Mouse (Mus musculus): Measurements from ENCODE around the gene Rab22a.
A peak's percentile ranks its signal among the peaks of the same experiment; 100 is the strongest.

The Rab22a gene

DNA sequence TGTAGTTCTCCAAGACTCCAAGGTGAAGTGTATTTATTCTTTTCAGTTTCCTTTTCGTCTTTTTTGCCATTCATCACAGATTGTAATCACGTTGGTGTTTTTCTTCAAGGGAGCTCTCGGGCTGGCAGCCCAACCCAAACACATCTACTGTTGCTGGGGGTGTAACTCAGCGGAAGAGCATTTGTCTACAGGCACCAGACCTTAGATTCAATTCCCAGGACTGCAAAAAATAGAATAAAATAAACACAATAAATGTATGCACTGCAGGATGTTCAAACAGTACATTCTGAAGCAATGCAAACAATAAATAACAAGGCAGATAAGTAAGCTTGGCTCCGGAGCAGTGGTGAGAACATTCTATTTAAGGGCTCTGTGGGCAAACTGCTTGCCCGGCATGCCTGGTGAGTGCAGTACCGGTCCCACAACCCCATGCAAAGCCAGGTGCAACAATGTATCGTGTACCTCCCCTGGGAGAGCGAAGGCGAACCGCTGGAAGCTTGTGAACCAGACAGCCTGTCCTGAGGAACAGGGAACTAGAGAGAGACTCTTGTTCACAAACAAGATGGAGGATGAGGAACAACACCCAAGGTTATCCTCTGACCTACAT is 62.8 kb downstream of the Rab22a start:
- DNase-seq (ENCODE audit: low spot score in 2 of 2), result no peak

DNA sequence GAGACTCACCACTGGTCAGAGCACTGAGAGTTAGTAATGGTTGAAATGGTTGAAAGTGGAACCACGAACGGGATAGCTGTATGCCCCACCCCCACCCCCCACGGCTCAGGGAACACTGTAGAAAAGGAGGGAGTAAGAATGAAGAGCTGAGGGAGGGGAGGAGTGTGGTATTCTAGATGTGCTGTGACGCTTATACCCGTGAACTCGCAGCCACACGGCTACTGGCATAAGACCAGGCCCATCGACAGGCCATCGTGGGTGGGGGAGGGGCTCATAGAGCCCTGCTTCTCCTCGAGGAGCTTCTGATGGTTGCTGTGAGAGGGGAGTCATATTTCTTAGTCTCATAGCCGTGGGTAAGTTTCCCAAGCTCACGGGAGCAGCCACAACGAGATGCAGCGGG is 64.8 kb downstream of the Rab22a start:
- DNase-seq (ENCODE audit: low spot score in 2 of 2), result no peak

DNA sequence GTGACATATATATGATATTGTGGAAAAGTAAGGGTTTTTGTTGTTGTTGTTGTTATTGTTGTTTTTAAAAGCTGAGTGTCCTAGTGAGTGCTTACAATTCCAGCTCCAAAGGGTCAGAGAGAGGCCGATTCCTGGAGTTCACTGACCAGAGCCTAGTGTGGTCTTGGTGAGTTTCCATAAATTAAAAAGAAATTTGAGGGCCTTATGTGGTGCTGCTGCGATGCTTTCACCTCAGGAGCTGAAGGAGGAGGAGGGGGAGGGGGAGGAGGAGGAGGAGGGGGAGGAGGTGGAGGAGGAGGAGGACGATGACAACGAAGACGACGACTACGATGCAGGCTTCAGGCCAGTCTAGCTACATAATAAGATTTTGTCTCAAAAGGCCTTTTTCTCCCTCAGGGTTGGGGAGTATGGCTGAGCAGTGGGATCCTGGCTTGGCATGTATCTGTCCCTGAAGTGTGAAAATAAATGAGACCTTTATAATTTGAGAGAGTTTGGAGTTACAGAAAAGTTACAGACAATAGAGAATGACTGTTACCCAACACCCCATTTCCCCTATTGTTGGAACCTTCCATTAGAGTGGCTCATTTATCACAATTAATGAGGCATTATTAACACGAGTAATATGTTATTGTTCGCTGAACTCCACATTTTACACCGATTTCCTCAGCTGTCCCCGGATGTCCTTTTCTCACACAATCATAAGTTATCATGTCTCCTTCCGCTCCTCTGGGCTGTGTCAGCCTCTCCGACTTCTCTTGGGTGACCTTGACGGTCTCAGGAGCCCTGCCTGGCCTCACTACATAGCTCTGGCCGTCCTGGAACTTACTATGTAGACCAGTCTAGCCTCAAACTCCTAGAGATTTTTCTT is 65.6 kb downstream of the Rab22a start:
- no peak for DNase-seq (ENCODE audit: low spot score in 2 of 2)

DNA sequence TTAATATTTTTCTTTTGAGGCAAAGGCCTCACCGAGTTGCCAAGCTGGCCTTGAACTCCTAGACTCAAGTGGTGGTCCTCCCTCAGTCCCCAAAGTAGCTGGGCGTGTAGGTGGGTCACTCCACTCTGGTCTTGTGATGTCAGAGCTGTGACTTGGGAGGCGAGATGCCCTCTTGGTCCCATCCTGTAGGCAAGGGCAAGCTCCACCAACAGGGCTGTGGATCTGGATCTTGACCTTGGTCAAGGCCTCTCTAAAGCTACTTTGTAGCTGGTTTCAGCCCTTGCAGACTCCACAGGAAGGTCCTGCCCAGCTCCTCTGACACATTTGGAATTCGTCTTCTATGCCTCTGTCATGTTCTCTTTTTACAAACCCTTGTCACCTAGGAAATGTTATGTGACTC is 66.3 kb downstream of the Rab22a start:
- DNase-seq (ENCODE audit: low spot score in 2 of 2), result no peak

DNA sequence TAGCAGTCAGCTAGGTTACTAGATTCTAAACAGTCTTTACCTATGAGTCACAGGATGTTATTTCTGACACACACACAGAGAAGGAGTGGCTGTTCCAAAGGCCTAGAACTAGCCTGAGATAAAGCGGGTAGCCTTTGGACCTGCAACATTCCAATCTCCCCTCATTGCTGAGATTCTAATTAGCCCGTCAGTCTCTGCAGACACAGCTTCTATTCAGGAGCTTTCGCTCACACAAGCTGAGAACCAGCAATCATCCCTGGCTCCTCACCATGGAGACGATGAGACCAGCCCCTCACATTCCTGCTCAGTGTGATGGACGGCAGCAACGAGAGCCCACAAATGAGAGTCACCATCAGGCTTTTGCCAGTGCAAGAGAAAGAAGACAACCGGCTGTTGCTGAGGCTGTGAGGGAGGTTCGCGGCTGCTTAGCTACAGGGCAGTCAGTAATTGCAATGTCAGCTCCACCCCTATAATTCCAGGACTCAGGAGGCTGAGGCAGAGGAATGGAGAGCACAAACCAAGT is 70.9 kb downstream of the Rab22a start:
- DNase-seq (ENCODE audit: low spot score in 2 of 2), result no peak

DNA sequence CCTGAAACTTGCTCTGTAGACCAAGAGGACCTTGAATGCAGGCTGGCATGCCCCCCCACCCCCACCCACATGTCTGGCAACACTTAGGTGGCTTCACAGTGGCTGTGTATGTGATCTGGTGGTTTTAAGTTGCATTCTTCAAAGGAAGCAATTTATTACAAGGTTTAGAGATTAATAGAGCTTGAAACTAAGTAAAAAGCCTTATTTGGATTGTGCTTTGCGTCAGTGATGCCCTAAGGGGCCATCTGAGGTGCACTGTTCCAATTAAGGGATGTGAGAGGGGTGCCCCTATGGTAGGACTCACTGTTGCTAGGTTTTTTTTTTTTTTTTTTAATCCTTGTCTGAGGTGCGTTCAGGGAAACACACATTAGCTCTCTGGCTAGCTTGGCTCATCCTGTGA is 74.9 kb downstream of the Rab22a start:
- DNase-seq (ENCODE audit: low spot score in 2 of 2), result no peak

DNA sequence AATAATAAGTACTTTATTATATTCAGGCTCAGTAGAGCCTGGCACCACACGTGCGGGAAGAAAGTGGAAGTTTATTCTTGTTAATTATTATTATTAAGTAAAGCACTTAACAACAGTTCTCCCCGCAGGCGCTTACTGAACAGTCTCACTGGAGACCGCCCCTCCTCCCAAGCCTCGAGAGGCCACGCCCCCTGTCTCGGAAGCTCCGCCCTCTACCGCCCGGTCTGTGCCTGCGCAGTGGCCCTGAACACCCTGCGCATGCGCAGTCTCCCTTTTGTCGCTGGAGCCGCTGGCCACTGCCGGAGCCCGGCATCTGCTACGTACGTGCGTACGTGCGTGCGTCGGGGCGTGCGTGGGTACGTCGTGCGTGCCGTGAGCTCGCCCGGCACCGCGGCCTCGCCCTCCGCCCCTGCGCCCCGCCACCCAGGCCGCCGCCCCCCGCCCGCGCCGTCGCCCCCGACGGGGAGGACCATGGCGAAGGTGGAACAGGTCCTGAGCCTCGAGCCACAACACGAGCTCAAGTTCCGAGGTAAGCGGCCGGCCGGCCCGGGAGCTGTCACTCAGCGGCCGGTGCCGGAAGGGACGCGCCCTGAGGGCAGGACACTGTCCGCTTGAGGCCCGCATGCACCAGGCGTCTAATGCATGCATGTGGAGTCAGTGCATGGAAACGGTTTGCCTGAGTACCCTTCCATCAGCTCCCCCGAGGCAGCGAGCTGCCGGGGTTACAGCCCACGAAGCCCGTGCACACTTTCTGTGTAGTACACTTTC is 77.8 kb downstream of the Rab22a start, which contains the start of gene Vapb:
Gene Vapb (plus strand): TSS at position 290 of the 768 bp plus-strand sequence.
- peak; percentile 100 for DNase-seq (ENCODE audit: low spot score in 2 of 2)

DNA sequence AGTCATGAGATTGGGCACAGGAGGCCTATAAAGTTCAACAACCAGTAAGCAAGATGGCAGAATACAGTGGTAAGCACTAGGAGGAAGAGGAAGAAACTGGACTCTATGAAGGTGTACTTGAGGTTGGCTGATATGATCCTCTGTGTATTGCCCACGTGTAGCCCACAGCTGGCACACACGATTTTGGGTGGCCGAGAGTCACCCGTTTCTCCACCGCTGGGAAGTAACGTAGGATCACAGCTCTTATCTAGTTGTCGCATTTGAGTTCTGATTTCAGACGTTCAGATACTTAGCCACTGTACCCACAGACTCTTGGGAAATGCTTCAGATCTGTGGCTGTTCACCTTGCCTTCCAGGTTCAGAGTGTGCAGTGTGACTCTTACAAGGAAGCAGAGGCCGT is 78.7 kb downstream of the Rab22a start:
- no peak for DNase-seq (ENCODE audit: low spot score in 2 of 2)

DNA sequence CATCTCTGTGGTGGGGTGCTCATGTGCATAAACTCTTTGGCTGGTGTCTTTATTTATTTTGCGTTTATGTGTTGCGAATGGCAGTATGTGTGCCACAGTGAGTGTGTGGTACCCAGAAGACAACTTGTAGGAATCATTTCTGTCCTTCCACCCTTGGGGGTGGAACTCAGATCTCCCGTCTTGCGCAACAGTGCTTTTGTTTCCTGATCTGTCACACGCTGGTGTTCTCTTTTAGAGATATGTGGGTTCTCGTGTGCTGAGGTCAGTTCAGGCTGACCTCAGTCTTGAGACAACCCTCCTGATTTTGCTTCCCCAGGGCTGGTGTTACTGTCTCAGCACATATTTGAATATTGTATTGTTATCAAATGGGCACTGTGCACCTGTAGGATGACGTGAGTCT is 79.5 kb downstream of the Rab22a start:
- DNase-seq (ENCODE audit: low spot score in 2 of 2), result no peak

DNA sequence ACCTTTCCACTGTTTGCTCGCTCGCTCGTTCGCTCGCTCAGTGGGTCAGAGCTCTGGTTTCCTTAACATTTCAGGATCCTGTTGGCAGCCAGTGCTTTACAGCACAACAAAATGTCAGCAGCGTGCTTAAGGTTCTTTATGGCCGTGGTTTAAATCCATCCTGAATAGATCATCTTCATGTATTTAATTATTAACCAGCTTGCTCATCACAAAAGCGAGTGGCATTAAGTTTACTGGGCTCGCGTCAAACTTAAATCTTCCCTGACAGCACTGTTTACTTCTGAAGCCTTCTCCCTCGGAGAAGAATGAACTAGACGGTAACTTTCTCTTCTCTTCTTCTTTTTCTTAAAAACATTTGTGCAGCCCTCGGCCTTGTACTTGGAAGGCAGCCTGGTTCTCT is 82.5 kb downstream of the Rab22a start:
- no peak for DNase-seq (ENCODE audit: low spot score in 2 of 2)

DNA sequence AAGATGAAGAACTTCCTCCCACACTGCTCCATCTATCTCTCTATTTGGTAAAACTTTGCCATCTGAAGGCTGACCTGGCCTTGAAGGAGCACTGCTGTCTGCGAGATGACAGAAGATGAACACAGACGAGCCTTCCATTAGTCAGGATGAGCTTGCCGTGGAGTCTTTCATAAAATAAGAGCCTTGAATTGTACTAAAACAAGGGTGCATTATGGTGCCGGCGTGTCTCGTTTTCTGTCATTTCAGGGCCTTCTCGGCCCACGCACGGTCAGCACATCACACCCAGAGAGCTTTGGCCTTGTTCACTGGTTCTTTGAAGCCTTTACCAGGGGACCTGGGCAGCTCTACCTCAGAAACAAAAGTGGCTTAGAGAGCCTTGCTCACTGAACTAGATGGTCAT is 83.2 kb downstream of the Rab22a start:
- DNase-seq (ENCODE audit: low spot score in 2 of 2), result no peak

DNA sequence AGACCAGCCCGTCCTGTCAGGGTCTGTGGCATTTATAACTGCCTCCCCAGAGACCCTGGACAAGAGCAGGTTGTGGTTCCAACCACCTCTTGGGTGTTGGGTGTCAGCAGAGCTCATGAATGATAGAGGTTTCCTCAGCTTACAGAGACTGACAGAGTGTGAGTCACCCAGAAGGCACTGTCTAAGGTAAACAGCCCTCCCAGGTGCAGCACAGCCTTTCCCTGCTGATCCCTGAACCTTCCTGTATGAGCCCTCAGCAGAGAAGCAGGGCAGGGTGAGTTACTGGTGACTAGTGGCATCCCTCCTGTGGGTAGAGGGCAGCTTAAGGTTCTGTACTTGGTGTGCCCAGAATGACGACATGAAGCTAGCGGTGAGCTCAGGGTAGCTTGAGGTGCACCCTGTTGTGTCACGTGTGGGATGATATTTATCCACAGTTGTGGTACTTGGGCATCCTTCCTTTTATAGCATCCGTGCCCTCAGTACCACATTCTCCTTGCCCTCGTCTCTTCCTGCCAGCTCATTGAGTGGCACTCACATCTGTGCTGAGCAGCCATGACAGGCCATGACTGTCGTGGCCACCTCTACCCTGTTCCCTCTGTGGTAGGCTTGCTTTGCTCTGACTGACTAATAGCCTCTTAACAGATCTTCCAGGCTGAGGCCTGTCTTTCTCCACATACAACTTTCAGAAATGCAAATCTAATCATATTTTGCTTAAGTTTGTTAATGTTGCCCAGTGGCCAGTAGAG is 84.7 kb downstream of the Rab22a start:
- no peak for DNase-seq (ENCODE audit: low spot score in 2 of 2)

DNA sequence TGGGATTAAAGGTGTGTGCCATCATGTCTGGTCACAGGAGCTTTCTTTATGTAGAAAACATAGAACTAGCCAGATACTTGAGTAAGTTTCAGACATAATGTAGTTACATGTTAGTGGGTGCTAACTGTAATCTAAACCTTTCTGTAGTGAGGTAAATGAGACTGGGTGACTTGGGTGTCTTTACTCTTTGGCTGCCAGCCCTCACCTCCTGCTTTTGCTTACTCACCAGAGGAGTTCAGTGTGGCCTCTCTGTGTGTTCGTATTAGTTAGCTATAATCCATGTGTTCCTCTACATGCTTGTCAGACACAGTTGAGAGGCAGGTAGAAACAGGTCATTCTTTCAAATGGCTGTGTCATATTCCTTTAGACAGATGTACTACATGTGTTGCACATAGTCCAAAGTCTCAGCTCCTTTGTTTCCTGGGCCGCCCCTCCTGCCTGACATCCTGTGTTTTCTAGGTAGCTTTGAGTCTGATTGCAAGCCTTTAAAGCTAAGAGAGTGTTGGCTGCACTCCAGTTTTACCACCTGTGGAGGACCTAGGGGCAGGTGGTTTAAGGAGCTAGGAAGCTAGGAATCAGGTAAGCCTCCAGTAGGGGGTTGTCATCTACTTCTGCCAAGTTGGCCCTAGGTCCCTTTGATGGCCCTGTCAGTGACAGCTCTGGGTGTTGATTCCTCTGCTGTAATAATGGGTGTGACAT is 89.5 kb downstream of the Rab22a start:
- no peak for DNase-seq (ENCODE audit: low spot score in 2 of 2)

DNA sequence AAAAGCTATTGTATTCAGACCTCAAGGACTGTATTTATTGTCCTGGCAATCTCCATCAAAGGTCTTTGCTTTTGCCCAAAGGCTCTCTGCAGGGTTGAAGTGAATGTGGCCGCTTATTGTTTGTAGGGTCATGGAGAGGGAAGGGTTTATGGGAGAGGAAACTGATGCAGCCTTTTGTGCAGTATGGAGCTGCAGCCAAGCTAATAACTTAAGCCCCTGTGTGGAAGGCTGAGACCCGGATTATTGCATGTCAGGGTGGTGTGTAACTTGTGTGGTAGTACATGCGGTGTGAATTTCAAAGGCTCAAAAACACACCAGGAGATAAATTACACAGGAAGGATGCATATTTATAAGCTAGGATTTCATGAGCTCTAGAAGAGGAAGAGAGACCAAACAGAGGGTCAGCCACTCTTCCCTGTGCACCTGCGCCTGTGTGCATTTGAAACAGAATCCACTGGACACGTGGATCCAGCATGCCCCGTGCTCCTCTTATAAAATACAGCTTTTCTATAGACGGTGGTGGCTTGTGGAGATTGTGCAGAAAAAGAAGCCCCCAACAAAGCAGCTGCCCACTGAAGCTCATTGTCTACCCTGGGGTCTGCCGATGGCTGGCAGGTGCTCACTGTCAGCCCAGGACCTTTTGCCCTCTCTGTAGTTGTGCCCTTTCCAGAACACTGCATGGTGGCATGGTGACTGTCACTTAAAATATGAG is 96.0 kb downstream of the Rab22a start:
- DNase-seq (ENCODE audit: low spot score in 2 of 2), result no peak

Measured in spleen, postnatal 4 days (tissue).